Mouse (Mus musculus) testis, adult 2 months (tissue): ENCODE measurements at regions not wholly inside any gene's neighbourhood (a gene's known extent, or its start where the extent isn't known, plus 50 kb on each side); places are given as distances from the start of the nearest gene placed in this dataset.

ENCODE experiments used
- CTCF ChIP-seq: fragments of 200-500 bp; IDR thresholded peaks from 2 replicates; pipeline ENCODE4 v1.5.1; 2012; ENCODE audit warnings: low read depth, mild to moderate bottlenecking, inconsistent platforms, low read length, moderate library complexity; ENCODE audit not compliant: control insufficient read depth, insufficient read depth, insufficient replicate concordance
- POLR2A ChIP-seq: fragments of 200-500 bp; IDR thresholded peaks from 2 replicates; pipeline ENCODE4 v1.6.1; 2012; ENCODE audit warnings: low read depth, mild to moderate bottlenecking, inconsistent platforms, low read length, moderate library complexity; ENCODE audit not compliant: control insufficient read depth

DNA sequence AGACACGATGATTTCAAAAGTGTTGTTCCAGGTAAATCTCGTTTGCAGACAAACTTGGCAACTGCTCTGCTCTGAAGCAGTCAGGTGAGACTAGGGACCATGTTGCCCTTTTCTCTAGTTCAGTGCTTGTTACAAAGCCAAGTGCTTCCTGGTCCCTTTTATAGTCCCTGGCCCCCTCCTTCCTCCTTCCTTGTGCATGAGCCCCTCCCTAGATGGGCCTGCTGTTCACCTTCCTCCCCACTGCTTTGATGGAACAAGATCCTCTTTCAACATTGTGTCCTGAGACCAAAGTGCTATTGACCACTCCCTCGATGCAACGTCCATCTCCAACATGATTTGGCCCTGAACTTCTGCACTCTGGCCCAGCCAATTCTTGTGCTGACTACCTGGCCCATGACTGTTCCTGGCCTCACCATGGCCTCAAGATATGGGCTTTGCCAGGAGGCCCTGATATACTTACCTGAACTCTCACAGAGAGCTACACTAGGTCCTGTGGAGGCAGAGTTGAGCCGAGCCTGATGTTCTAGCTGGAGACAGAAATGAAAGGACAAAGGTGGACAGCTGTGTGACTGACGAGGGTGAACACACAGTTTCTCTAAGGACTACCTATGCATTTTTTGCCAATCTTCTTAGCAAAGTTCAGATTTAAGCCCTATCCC, 104.6 kb upstream of the Klf3 start:
- no peak for TF ChIP-seq CTCF
- TF ChIP-seq POLR2A = no peak
